In the genomic region with DNA sequence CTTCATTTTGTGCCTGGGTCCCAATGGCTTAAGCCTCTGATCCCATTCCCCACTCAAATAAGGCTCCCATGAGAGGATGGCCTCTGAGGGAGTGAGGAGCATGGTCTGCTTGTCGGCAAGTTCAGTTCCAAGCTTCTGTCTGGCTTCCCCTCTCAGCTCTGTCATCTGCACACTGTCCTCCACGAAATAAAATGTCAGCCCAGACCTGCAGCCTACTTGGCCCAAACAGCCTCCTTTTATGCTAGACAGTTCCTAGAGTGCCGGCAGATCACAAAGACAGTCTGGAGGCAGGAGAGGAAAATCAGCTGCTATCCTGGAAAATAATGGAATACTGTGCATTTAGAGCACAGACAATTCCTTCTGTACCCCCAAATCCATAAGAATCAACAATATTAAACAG, we compare ENCODE assay signal across 27 mouse cellular contexts.
DNase-seq lines count a peak whose midpoint lies in the region; ATAC-seq and TF ChIP-seq lines count a peak whose summit lies in the region.
"Had no signal": no experiment of that assay in that cellular context is flagged by ENCODE, and none has a peak within 500 bp of the region (broad histone marks: within the 10 kb centered on the region; RNA-seq: fewer than 3 reads in every experiment).

No protein-coding gene starts in this region.

- TF ChIP-seq EP300 in stomach, postnatal 0 days (optimal IDR thresholded peaks at IDR 0.05) = no peak

- no peak overlapping the region for H3K4me2 ChIP-seq in hindbrain, embryonic 14.5 days (replicated peaks)
- no peak overlapping the region for H3K4me2 ChIP-seq in hindbrain, embryonic 13.5 days
- no peak overlapping the region for H3K4me2 ChIP-seq in stomach, embryonic 15.5 days
- H3K4me2 ChIP-seq in stomach, postnatal 0 days (replicated peaks; ENCODE audit: low read depth) = no peak overlapping the region
- H3K4me2 ChIP-seq in midbrain, embryonic 16.5 days (ENCODE audit: low read length) = no peak overlapping the region
- H3K4me2 ChIP-seq: embryonic facial prominence, embryonic 13.5 days; intestine, embryonic 15.5 days; liver, embryonic 13.5 days had no signal

- no peak overlapping the region for H3K4me3 ChIP-seq in hindbrain, embryonic 14.5 days (replicated peaks; ENCODE audit: low read length)
- H3K4me3 ChIP-seq in hindbrain, embryonic 13.5 days = no peak overlapping the region
- H3K4me3 ChIP-seq in stomach, embryonic 15.5 days (replicated peaks) = no peak overlapping the region
- H3K4me3 ChIP-seq in stomach, postnatal 0 days (ENCODE audit: low read depth, low read length) = no peak overlapping the region
- no peak overlapping the region for H3K4me3 ChIP-seq in midbrain, embryonic 16.5 days (ENCODE audit: low read depth, low read length)
- H3K4me3 ChIP-seq: embryonic facial prominence, embryonic 13.5 days; hindbrain, embryonic 10.5 days; intestine, embryonic 15.5 days; layer of hippocampus, adult 2 months; liver, embryonic 13.5 days had no signal

- no peak for TF ChIP-seq CTCF in stomach, postnatal 0 days (IDR thresholded peaks at IDR 0.05; ENCODE audit: low read depth)

- 0 out of 2 replicates have a peak, but pooled peaks cover 6% of the 10 kb centered on the region for H3K9me3 ChIP-seq in hindbrain, embryonic 14.5 days (ENCODE audit: control insufficient read depth, low read length)
- H3K9me3 ChIP-seq in hindbrain, embryonic 13.5 days = no peaks in the 10 kb centered on the region
- no peaks in the 10 kb centered on the region for H3K9me3 ChIP-seq in stomach, embryonic 15.5 days
- no peaks in the 10 kb centered on the region for H3K9me3 ChIP-seq in stomach, postnatal 0 days (ENCODE audit: control insufficient read depth, low read length)
- H3K9me3 ChIP-seq in midbrain, embryonic 16.5 days (replicated peaks; ENCODE audit: control insufficient read depth, low read length, poor library complexity, severe bottlenecking) = no peaks in the 10 kb centered on the region
- H3K9me3 ChIP-seq: embryonic facial prominence, embryonic 13.5 days; intestine, embryonic 15.5 days had no signal

- ATAC-seq in hindbrain, embryonic 14.5 days (ENCODE audit: low FRiP score) = no peak
- no peak for ATAC-seq in hindbrain, embryonic 13.5 days (ENCODE audit: low FRiP score)
- peak; percentile 10; the same call in 1 of the 2 replicates for ATAC-seq in stomach, embryonic 15.5 days (ENCODE audit: insufficient read depth, low FRiP score, low read depth)
- no peak for ATAC-seq in stomach, postnatal 0 days (ENCODE audit: low FRiP score, low TSS enrichment)
- ATAC-seq in midbrain, embryonic 16.5 days = no peak
- ATAC-seq: activated CD4-positive, CD25-positive, alpha-beta regulatory T cell, adult 4 months; hindbrain, postnatal 0 days; intestine, embryonic 15.5 days; lung, postnatal 0 days had no signal

- DNase-seq in hindbrain, embryonic 14.5 days (ENCODE audit: low spot score) = no peak
- DNase-seq in stomach, postnatal 0 days (ENCODE audit: low spot score) = no peak
- DNase-seq in layer of hippocampus, adult 9-11 months = no peak
- DNase-seq: adrenal gland, adult 2 months; adrenal gland, postnatal 36 days; B cell, adult 2 months; cerebellum, adult 18-20 months; cerebellum, postnatal 10 days; gastrocnemius, postnatal 14 days; heart, postnatal 14 days; kidney, adult 2 months; kidney, postnatal 36 days; left cerebral cortex, postnatal 4 days; liver, embryonic 13.5 days; right cerebral cortex, adult 18-20 months; spleen, adult 18-20 months had no signal

- H3K27ac ChIP-seq in hindbrain, embryonic 14.5 days = 0 out of 2 replicates have a peak overlapping the region, but pooled peaks have one; percentile 77
- no peak overlapping the region for H3K27ac ChIP-seq in hindbrain, embryonic 13.5 days
- H3K27ac ChIP-seq in stomach, embryonic 15.5 days = no peak overlapping the region; the same call in 1 of the 2 replicates
- H3K27ac ChIP-seq in stomach, postnatal 0 days (replicated peaks) = no peak overlapping the region
- peak overlapping the region; percentile 74 for H3K27ac ChIP-seq in midbrain, embryonic 16.5 days (ENCODE audit: low read length)
- H3K27ac ChIP-seq: embryonic facial prominence, embryonic 13.5 days; hindbrain, embryonic 10.5 days; hindbrain, postnatal 0 days; intestine, embryonic 15.5 days; layer of hippocampus, adult 2 months; liver, embryonic 13.5 days; macrophage had no signal

- no peaks in the 10 kb centered on the region; the same call in 1 of the 2 replicates for H3K36me3 ChIP-seq in hindbrain, embryonic 14.5 days (replicated peaks; ENCODE audit: control insufficient read depth, insufficient read depth)
- H3K36me3 ChIP-seq in hindbrain, embryonic 13.5 days = no peaks in the 10 kb centered on the region
- H3K36me3 ChIP-seq in stomach, embryonic 15.5 days = no peaks in the 10 kb centered on the region
- no peaks in the 10 kb centered on the region for H3K36me3 ChIP-seq in stomach, postnatal 0 days (ENCODE audit: control insufficient read depth, insufficient read depth, low read length)
- H3K36me3 ChIP-seq in midbrain, embryonic 16.5 days (ENCODE audit: control insufficient read depth, insufficient read depth, low read length) = no peaks in the 10 kb centered on the region
- H3K36me3 ChIP-seq: intestine, embryonic 15.5 days; liver, embryonic 13.5 days had no signal

- WGBS in hindbrain, embryonic 14.5 days = 54% methylated on average over 3 of the region's 3 CpGs
- 69% methylated on average over 3 of the region's 3 CpGs for WGBS in hindbrain, embryonic 13.5 days
- WGBS in stomach, embryonic 15.5 days = 40% methylated on average over 3 of the region's 3 CpGs
- whole genome bisulfite sequencing in stomach, postnatal 0 days = 57% methylated on average over 3 of the region's 3 CpGs
- WGBS in midbrain, embryonic 16.5 days = 22% methylated on average over 3 of the region's 3 CpGs

- H3K4me1 ChIP-seq in hindbrain, embryonic 14.5 days (replicated peaks; ENCODE audit: control insufficient read depth, insufficient read depth, low read length) = peaks cover 13% of the 10 kb centered on the region; the same call in 1 of the 2 replicates
- H3K4me1 ChIP-seq in hindbrain, embryonic 13.5 days (replicated peaks) = peaks cover 21% of the 10 kb centered on the region
- no peaks in the 10 kb centered on the region for H3K4me1 ChIP-seq in stomach, embryonic 15.5 days
- no peaks in the 10 kb centered on the region for H3K4me1 ChIP-seq in stomach, postnatal 0 days (replicated peaks; ENCODE audit: control insufficient read depth, insufficient read depth)
- peaks cover 26% of the 10 kb centered on the region for H3K4me1 ChIP-seq in midbrain, embryonic 16.5 days (ENCODE audit: control insufficient read depth, insufficient read depth, low read length)
- H3K4me1 ChIP-seq: intestine, embryonic 15.5 days; liver, embryonic 13.5 days had no signal

- no peaks in the 10 kb centered on the region for H3K27me3 ChIP-seq in hindbrain, embryonic 14.5 days (ENCODE audit: control insufficient read depth, insufficient read depth, low read length)
- H3K27me3 ChIP-seq in hindbrain, embryonic 13.5 days = no peaks in the 10 kb centered on the region
- no peaks in the 10 kb centered on the region for H3K27me3 ChIP-seq in stomach, embryonic 15.5 days (replicated peaks)
- no peaks in the 10 kb centered on the region for H3K27me3 ChIP-seq in stomach, postnatal 0 days (ENCODE audit: control insufficient read depth, insufficient read depth, low read length)
- no peaks in the 10 kb centered on the region for H3K27me3 ChIP-seq in midbrain, embryonic 16.5 days (ENCODE audit: control insufficient read depth, insufficient read depth, low read depth, low read length)
- H3K27me3 ChIP-seq: embryonic facial prominence, embryonic 13.5 days; intestine, embryonic 15.5 days; liver, embryonic 13.5 days had no signal

- H3K9ac ChIP-seq in hindbrain, embryonic 14.5 days = no peak overlapping the region
- no peak overlapping the region for H3K9ac ChIP-seq in hindbrain, embryonic 13.5 days
- no peak overlapping the region for H3K9ac ChIP-seq in stomach, embryonic 15.5 days
- no peak overlapping the region for H3K9ac ChIP-seq in stomach, postnatal 0 days (ENCODE audit: low read length)
- no peak overlapping the region for H3K9ac ChIP-seq in midbrain, embryonic 16.5 days (ENCODE audit: low read depth, low read length)
- H3K9ac ChIP-seq: embryonic facial prominence, embryonic 13.5 days; intestine, embryonic 15.5 days; liver, embryonic 13.5 days had no signal

Comparison
In these comparisons a context has a peak if more than half of its experiments do, and no peak if none do; other contexts are left out.
1. H3K27ac ChIP-seq: peak in hindbrain, embryonic 14.5 days (single experiment) and midbrain, embryonic 16.5 days (single experiment); none in hindbrain, embryonic 13.5 days (single experiment), stomach, embryonic 15.5 days (single experiment) and stomach, postnatal 0 days (single experiment).